Mouse (Mus musculus) ES-Bruce4 (cell line): ENCODE measurements around the gene Trim34a.

ENCODE experiments used
- CTCF ChIP-seq: IDR thresholded peaks from one replicate; pipeline ENCODE4 v1.8.1; 2011; ENCODE audit warnings: low read depth, low read length
- EP300 ChIP-seq: IDR thresholded peaks from 2 replicates; pipeline ENCODE4 v1.6.1; 2011; ENCODE audit warnings: low read depth, low read length; ENCODE audit not compliant: insufficient read depth
- POLR2A ChIP-seq: IDR thresholded peaks from one replicate; pipeline ENCODE4 v1.8.1; 2011; ENCODE audit warnings: low read length; ENCODE audit not compliant: insufficient read depth

GRCm38 (mm10) chr7:104206197-104206596 lies 38.1 kb upstream of the Trim34a start:
- TF ChIP-seq POLR2A (no peak), CTCF (no peak), EP300 (no peak)
